Mouse (Mus musculus) heart, embryonic 15.5 days (tissue): ENCODE measurements around the gene Tgm5. TPM values are rescaled to one million over a fixed set of nuclear protein-coding genes. Genes with fewer than 3 reads are reported as not detected.

ENCODE experiments used
- ATAC-seq: fragments of 200-750 bp; cut with Nextera tagmentation; replicated peaks from 2 replicates; pipeline ENCODE4 v1.8.0; 2017; ENCODE audit warnings: low read depth, moderate TSS enrichment; ENCODE audit not compliant: insufficient number of reproducible peaks, insufficient read depth, low FRiP score
- H3K27ac ChIP-seq: fragments of 300-500 bp; sonication (generic); 2 replicates; pipeline ENCODE4 v1.5.1; 2015; ENCODE audit warnings: mild to moderate bottlenecking, inconsistent platforms
- H3K27me3 ChIP-seq: fragments of 300-500 bp; sonication (generic); 2 replicates; pipeline ENCODE4 v1.6.1; 2015; ENCODE audit warnings: inconsistent platforms
- H3K36me3 ChIP-seq: fragments of 300-500 bp; sonication (generic); 2 replicates; pipeline ENCODE4 v1.6.1; 2015; ENCODE audit warnings: mild to moderate bottlenecking, inconsistent platforms
- H3K4me1 ChIP-seq: fragments of 300-500 bp; sonication (generic); replicated peaks from 2 replicates; pipeline ENCODE4 v1.6.1; 2015; ENCODE audit warnings: inconsistent platforms
- H3K4me2 ChIP-seq: fragments of 300-500 bp; sonication (generic); 2 replicates; pipeline ENCODE4 v1.6.1; 2015; ENCODE audit warnings: inconsistent platforms, mild to moderate bottlenecking, moderate library complexity
- H3K4me3 ChIP-seq: fragments of 300-500 bp; sonication (generic); 2 replicates; pipeline ENCODE4 v1.5.1; 2015; ENCODE audit warnings: mild to moderate bottlenecking, inconsistent platforms
- H3K9ac ChIP-seq: fragments of 300-500 bp; sonication (generic); 2 replicates; pipeline ENCODE4 v1.6.1; 2015; ENCODE audit warnings: mild to moderate bottlenecking, inconsistent platforms
- H3K9me3 ChIP-seq: fragments of 300-500 bp; sonication (generic); replicated peaks from 2 replicates; pipeline ENCODE4 v1.6.1; 2016; ENCODE audit warnings: inconsistent platforms
- WGBS: fragments of 180-500 bp; shearing (Covaris S2); methylation state at CpG from one replicate; pipeline ENCODE4 v1.1.7; 2015; ENCODE audit warnings: mixed read lengths; 5-methylcytosine and 5-hydroxymethylcytosine counted together
- polyA plus RNA-seq: library from polyadenylated mRNA; unstranded; fragments of >200 nt; fragmentation: Nextera tagmentation; extraction: Ambion mirVana; gene quantifications from 2 replicates; pipeline ENCODE4 v1.2.1, GENCODE M21; 2015

Gene Tgm5
- polyA plus RNA-seq, 1 experiment from 2014 or later: not detected

- Histone ChIP-seq H3K4me3 (no peak overlapping the region), H3K4me1 (peaks cover 5% of the 10 kb centered on the region), H3K27me3 (no peaks in the 10 kb centered on the region), H3K9me3 (no peaks in the 10 kb centered on the region), H3K4me2 (no peak overlapping the region), H3K9ac (no peak overlapping the region), H3K27ac (no peak overlapping the region), H3K36me3 (no peaks in the 10 kb centered on the region)
- WGBS: 92% methylated on average over 3 of the region's 3 CpGs
- no peak for ATAC-seq
Observed at GRCm38 (mm10) chr2:121088507-121088906, 2.9 kb upstream of the Tgm5 start.

GRCm38 (mm10) chr2:121082626-121083025 is 3.0 kb downstream of the Tgm5 start:
- H3K4me1 ChIP-seq: peaks cover 5% of the 10 kb centered on the region
- H3K27me3 ChIP-seq: no peaks in the 10 kb centered on the region
- H3K4me2 ChIP-seq: no peak overlapping the region
- no peak overlapping the region for H3K27ac ChIP-seq
- H3K9me3 ChIP-seq: no peaks in the 10 kb centered on the region
- H3K4me3 ChIP-seq: no peak overlapping the region
- H3K36me3 ChIP-seq: no peaks in the 10 kb centered on the region
- ATAC-seq: no peak
- whole genome bisulfite sequencing: 79% methylated on average over 1 of the region's 1 CpGs
- no peak overlapping the region for H3K9ac ChIP-seq

DNA sequence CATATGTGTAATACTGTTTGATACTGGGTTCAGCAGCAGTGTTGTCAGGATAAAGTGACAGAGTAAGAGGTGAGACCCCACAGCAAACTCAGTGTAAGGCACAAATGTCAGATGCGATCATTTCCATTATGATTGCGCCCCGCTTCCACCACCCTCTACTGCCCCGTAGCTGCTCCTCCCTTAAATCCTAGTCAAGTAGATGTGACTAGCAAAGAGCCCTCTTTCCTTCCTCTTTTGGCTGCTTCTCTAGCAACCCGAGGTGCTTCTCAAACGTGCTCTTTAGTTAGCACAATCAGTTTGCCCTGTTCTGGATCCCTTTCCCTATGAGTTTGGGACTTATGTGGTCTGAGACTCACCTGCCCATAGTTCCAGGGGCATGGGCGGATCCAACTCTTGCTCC is 10.9 kb downstream of the Tgm5 start:
- no peak overlapping the region for H3K27ac ChIP-seq
- no peaks in the 10 kb centered on the region for H3K4me1 ChIP-seq
- no peak overlapping the region for H3K9ac ChIP-seq
- 70% methylated on average over 7 of the region's 7 CpGs for WGBS
- no peak overlapping the region for H3K4me3 ChIP-seq
- H3K9me3 ChIP-seq: no peaks in the 10 kb centered on the region
- H3K4me2 ChIP-seq: no peak overlapping the region
- H3K36me3 ChIP-seq: no peaks in the 10 kb centered on the region
- ATAC-seq: no peak
- H3K27me3 ChIP-seq: no peaks in the 10 kb centered on the region

DNA sequence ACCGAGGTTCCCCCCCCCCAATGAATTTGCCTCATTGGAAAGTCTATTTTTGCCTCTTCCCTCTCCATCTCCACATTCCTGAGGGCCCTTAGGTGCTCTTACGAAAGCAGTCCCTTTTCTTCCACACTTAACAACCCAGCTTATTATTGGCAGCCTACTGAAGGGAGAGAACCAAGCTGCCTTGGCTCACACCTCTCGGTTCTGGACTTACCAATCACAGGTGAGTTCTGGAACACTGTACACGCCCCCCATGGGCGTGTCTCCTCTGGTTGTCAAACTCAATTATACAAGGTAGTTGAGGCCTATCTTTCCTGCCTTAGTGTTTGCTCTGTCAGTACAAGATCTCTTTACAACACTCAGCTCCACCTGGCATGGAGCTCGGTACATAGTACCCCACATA is 13.8 kb downstream of the Tgm5 start:
- H3K27ac ChIP-seq: no peak overlapping the region
- H3K4me1 ChIP-seq: no peaks in the 10 kb centered on the region
- WGBS: 70% methylated on average over 6 of the region's 6 CpGs
- ATAC-seq: no peak
- H3K9ac ChIP-seq: no peak overlapping the region
- H3K36me3 ChIP-seq: no peaks in the 10 kb centered on the region
- no peak overlapping the region for H3K4me2 ChIP-seq
- H3K4me3 ChIP-seq: no peak overlapping the region
- no peaks in the 10 kb centered on the region for H3K27me3 ChIP-seq
- H3K9me3 ChIP-seq: no peaks in the 10 kb centered on the region

DNA sequence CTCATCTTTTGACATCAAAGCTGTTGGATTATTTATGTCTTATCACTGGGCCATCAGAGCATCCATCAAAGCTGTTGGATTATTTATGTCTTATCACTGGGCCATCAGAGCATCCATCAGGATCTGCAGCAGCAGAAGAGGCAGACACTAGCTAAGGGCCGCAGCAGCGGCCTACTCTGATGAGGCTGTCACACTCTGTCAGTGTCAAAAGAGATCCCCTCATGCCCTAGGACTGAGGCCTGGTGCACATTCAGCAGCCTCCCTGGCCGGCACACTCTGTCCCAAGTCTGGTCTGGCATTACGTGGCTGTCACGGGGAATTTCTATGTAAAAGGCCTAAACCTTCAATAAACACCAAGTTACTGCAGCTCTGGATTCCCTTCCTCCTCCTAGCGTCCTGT is 16.1 kb downstream of the Tgm5 start:
- H3K9ac ChIP-seq: no peak overlapping the region
- no peaks in the 10 kb centered on the region for H3K27me3 ChIP-seq
- 78% methylated on average over 6 of the region's 6 CpGs for whole genome bisulfite sequencing
- H3K36me3 ChIP-seq: no peaks in the 10 kb centered on the region
- no peaks in the 10 kb centered on the region for H3K4me1 ChIP-seq
- H3K4me2 ChIP-seq: no peak overlapping the region
- H3K9me3 ChIP-seq: no peaks in the 10 kb centered on the region
- ATAC-seq: no peak
- H3K27ac ChIP-seq: no peak overlapping the region
- no peak overlapping the region for H3K4me3 ChIP-seq

GRCm38 (mm10) chr2:121067116-121067515 is 18.5 kb downstream of the Tgm5 start:
- Histone ChIP-seq H3K4me3 (no peak overlapping the region), H3K4me2 (no peak overlapping the region), H3K9ac (no peak overlapping the region), H3K36me3 (no peaks in the 10 kb centered on the region), H3K27ac (no peak overlapping the region), H3K9me3 (no peaks in the 10 kb centered on the region), H3K4me1 (no peaks in the 10 kb centered on the region), H3K27me3 (no peaks in the 10 kb centered on the region)
- ATAC-seq: no peak
- WGBS: 52% methylated on average over 4 of the region's 4 CpGs

- Histone ChIP-seq H3K9ac (no peak overlapping the region), H3K36me3 (no peaks in the 10 kb centered on the region), H3K4me3 (no peak overlapping the region), H3K27me3 (no peaks in the 10 kb centered on the region), H3K4me2 (no peak overlapping the region), H3K4me1 (no peaks in the 10 kb centered on the region), H3K9me3 (no peaks in the 10 kb centered on the region), H3K27ac (no peak overlapping the region)
- WGBS: 72% methylated on average over 2 of the region's 2 CpGs
- ATAC-seq: no peak
Observed at GRCm38 (mm10) chr2:121061315-121061714, 24.3 kb downstream of the Tgm5 start.

DNA sequence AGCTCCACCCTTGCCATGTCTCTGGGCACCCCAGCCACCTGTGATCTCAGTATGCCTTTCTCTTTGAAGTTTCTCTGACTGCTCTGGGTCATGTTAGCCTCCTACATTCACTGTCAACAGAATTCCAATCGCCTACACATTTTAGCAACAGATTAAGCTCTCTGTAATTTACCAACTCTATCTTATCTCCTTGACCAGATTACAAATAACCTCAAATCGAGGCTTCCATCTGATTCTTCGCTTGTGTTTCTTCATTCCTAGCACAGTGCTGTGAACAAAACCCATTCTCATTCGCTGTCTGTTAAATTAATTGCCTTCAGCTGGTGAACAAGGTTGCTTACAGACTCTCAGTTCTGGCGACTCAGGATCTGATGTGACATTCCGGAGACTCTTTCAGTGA is 27.6 kb downstream of the Tgm5 start:
- Histone ChIP-seq H3K36me3 (no peaks in the 10 kb centered on the region), H3K4me3 (no peak overlapping the region), H3K27ac (no peak overlapping the region), H3K27me3 (no peaks in the 10 kb centered on the region), H3K9me3 (no peaks in the 10 kb centered on the region), H3K9ac (no peak overlapping the region), H3K4me2 (no peak overlapping the region), H3K4me1 (no peaks in the 10 kb centered on the region)
- ATAC-seq: no peak
- WGBS: 48% methylated on average over 6 of the region's 6 CpGs

- ATAC-seq: no peak
- Histone ChIP-seq H3K9ac (no peak overlapping the region), H3K4me2 (no peak overlapping the region), H3K4me1 (no peaks in the 10 kb centered on the region), H3K4me3 (no peak overlapping the region), H3K36me3 (no peaks in the 10 kb centered on the region), H3K9me3 (no peaks in the 10 kb centered on the region), H3K27ac (no peak overlapping the region), H3K27me3 (no peaks in the 10 kb centered on the region)
- WGBS: 79% methylated on average over 6 of the region's 6 CpGs
Observed at GRCm38 (mm10) chr2:121055915-121056314, 29.7 kb downstream of the Tgm5 start.

- ATAC-seq: no peak
- H3K27ac ChIP-seq: no peak overlapping the region
- H3K27me3 ChIP-seq: no peaks in the 10 kb centered on the region
- no peaks in the 10 kb centered on the region for H3K4me1 ChIP-seq
- no peak overlapping the region for H3K4me2 ChIP-seq
- no peaks in the 10 kb centered on the region for H3K9me3 ChIP-seq
- H3K4me3 ChIP-seq: no peak overlapping the region
- H3K9ac ChIP-seq: no peak overlapping the region
- WGBS: 48% methylated on average over 2 of the region's 2 CpGs
- no peaks in the 10 kb centered on the region for H3K36me3 ChIP-seq
Observed at GRCm38 (mm10) chr2:121054060-121054459, 31.6 kb downstream of the Tgm5 start.

DNA sequence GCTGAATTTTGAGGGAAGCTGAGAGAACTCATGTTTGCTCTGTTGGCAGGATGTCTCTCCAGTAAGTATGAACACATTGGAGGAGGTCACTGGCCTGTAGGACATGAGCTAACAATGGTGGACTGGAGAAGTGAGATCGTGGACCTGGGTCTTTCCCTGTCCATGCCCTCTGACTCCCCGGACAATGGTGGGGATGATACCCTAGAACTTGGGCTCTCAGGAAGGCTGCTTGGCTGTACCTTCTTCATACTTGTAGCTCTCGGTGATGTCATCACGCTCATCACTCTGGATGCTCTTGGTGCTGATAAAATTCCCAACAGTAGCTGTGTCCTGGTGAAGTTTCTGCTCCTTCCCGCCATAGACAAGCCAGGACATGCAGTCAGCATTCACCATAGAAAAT is 33.5 kb downstream of the Tgm5 start:
- no peaks in the 10 kb centered on the region for H3K9me3 ChIP-seq
- H3K27me3 ChIP-seq: no peaks in the 10 kb centered on the region
- WGBS: 75% methylated on average over 5 of the region's 5 CpGs
- H3K9ac ChIP-seq: no peak overlapping the region
- no peak overlapping the region for H3K27ac ChIP-seq
- H3K4me3 ChIP-seq: no peak overlapping the region
- no peaks in the 10 kb centered on the region for H3K4me1 ChIP-seq
- H3K36me3 ChIP-seq: no peaks in the 10 kb centered on the region
- no peak overlapping the region for H3K4me2 ChIP-seq
- no peak for ATAC-seq

DNA sequence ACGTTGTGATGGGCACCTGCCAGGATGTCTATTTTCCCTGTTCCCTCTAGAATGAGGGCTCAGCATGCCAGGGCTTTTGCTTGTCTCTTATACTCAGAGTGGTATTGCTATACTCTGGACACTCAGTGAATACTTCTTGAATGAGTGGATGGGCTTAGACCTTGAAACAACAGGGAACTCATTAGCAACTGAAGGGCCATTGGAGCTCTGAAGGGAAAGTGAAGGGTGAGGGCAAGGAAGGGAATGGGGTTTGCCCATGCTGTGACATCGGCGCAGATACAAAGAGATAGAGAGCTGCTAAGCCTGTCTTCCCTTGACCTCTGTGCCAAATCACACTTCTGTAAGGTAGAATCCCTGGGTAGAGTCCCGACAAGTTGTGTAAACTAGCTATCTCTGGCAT is 40.0 kb downstream of the Tgm5 start:
- H3K4me1 ChIP-seq: no peaks in the 10 kb centered on the region
- ATAC-seq: no peak
- 78% methylated on average over 4 of the region's 4 CpGs for WGBS
- H3K9me3 ChIP-seq: no peaks in the 10 kb centered on the region
- H3K9ac ChIP-seq: no peak overlapping the region
- H3K4me3 ChIP-seq: no peak overlapping the region
- no peak overlapping the region for H3K4me2 ChIP-seq
- no peaks in the 10 kb centered on the region for H3K36me3 ChIP-seq
- H3K27me3 ChIP-seq: no peaks in the 10 kb centered on the region
- no peak overlapping the region for H3K27ac ChIP-seq

DNA sequence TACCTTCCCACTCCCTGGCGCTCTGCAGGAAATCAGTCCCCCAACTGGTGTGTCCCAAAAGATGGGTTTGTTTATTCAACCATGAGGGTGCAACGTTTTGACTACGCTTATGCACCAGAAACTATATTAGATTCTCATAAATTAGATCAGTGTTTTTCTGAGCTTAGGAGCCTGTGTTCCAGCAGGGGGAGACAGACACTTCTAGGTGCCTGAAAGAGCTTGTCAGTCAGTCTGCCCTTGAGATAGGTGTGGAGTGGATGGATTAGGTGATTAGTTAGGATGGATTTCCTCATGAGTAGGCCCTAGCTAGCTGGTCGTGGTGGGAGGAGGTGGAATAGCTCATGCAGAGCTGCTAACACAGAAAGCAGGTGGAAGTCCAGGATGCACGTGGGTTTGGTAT is 44.5 kb downstream of the Tgm5 start:
- 34% methylated on average over 5 of the region's 5 CpGs for WGBS
- no peaks in the 10 kb centered on the region for H3K4me1 ChIP-seq
- H3K9me3 ChIP-seq: no peaks in the 10 kb centered on the region
- H3K9ac ChIP-seq: no peak overlapping the region
- H3K27ac ChIP-seq: no peak overlapping the region
- ATAC-seq: no peak
- H3K4me2 ChIP-seq: no peak overlapping the region
- no peak overlapping the region for H3K4me3 ChIP-seq
- H3K27me3 ChIP-seq: no peaks in the 10 kb centered on the region
- H3K36me3 ChIP-seq: no peaks in the 10 kb centered on the region
